Mouse (Mus musculus) bone marrow macrophage, adult 2 months (primary cell): ENCODE data around the gene Rapgef5.

ENCODE experiments used
- CTCF ChIP-seq: IDR thresholded peaks from 2 replicates; pipeline ENCODE4 v1.5.1; 2012; ENCODE audit warnings: low read depth, mild to moderate bottlenecking, low read length, moderate library complexity
- POLR2A ChIP-seq: IDR thresholded peaks from 2 replicates; pipeline ENCODE4 v1.6.1; 2012; ENCODE audit warnings: mild to moderate bottlenecking, low read depth, low read length, borderline replicate concordance

DNA sequence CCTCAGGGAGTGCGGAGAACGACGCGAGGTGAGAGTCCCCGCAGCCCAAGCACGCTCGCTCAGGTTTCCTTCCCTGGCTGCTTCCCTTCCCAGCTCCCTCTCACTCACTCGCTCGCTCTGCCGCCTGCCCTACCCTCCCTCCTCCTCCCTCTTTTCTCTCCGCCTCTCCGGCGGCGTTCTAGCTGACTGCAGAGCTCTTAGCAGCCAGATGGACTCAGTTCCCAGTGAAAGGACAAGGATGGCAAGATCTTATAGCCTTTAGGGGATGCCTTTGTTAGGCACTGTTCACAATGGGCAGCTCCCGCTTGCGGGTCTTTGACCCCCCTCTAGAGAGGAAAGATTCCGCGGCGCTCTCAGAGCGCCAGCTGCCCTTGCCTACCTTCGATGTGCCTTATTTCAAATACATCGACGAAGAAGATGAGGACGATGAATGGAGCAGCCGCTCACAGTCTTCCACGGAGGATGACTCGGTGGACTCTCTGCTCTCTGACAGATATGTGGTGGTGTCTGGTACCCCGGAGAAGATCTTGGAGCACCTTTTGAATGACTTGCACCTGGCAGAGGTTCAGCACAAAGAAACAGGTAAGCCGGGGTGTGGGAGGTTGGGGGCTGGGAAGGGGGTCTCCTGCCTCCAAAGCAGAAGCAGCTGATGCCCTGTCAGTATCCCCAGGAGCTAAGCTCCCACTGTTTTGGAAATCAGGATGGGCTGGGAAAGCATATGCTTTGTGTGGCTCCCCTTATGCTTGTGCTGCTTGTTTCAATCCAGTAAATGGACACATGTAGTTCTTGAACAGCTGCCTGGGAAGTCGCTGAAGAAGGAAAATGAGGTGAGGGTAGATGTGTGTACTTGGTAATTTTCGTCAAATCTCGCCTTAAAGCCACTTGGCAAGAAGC is 172.6 kb downstream of the Rapgef5 start:
- no peak for TF ChIP-seq POLR2A
- no peak for TF ChIP-seq CTCF
